16 mouse cellular contexts compared by ENCODE assay signal in the genomic region with DNA sequence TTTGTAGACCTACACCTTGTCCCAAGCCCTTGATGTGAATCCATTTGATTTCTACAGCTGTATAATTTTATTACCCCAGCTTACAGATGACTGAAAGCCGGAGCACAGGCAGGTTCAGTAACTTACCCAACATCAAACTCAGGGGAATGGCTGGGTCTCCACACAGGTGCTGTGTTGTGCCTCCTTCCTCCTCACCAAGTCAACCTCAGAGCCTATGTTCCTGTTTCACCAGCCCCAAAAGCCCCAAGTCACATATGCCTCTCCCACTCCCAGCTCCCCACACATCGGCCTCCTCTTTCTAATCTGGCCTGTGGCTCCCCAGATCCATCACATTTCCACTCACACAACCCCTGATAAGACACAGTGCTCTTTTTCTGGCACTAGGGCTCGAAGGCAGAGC. TPM values are rescaled to one million over a fixed set of nuclear protein-coding genes. Genes with fewer than 3 reads are reported as not detected.
A peak's percentile ranks its signal among the peaks of the same experiment; 100 is the strongest.
DNase-seq lines count a peak whose midpoint lies in the region; ATAC-seq and TF ChIP-seq lines count a peak whose summit lies in the region.
"Had no signal": no experiment of that assay in that cellular context is flagged by ENCODE, and none has a peak within 500 bp of the region (broad histone marks: within the 10 kb centered on the region; RNA-seq: fewer than 3 reads in every experiment).

No protein-coding gene starts in this region.

- intact Hi-C loops in heart, postnatal 25 days (cut with DNase I), result loop anchor here (5.0 kb wide), 2 partner anchors 48 to 97 kb away; no protein-coding TSS in a partner anchor

- TF ChIP-seq CTCF in heart, postnatal 0 days (IDR thresholded peaks at IDR 0.05; ENCODE audit: low read depth), result no peak

- H3K27ac ChIP-seq in heart, postnatal 0 days (ENCODE audit: low read depth), result no peak overlapping the region
- H3K27ac ChIP-seq in midbrain, embryonic 13.5 days, result no peak overlapping the region
- no peak overlapping the region for H3K27ac ChIP-seq in midbrain, embryonic 10.5 days (replicated peaks)
- no peak overlapping the region for H3K27ac ChIP-seq in midbrain, embryonic 14.5 days (replicated peaks; ENCODE audit: low read depth, low read length)
- H3K27ac ChIP-seq: limb, embryonic 10.5 days; liver, embryonic 13.5 days; stomach, embryonic 15.5 days had no signal

- DNase-seq in heart, postnatal 0 days (ENCODE audit: low spot score), result no peak
- DNase-seq in heart, postnatal 25 days (ENCODE audit: low spot score), result no peak
- DNase-seq in midbrain, embryonic 10.5 days (ENCODE audit: low spot score), result no peak
- DNase-seq in midbrain, embryonic 14.5 days, result no peak
- DNase-seq in thymus, postnatal 4 days, result peak; percentile 51
- DNase-seq in kidney, adult 9 months, result no peak
- DNase-seq: cerebellum, adult 2 months; gastrocnemius, postnatal 10 days; kidney, postnatal 25 days; layer of hippocampus, postnatal 36 days; liver, embryonic 13.5 days; right cerebral cortex, postnatal 14 days had no signal

- peak overlapping the region; percentile 89 for H3K4me2 ChIP-seq in heart, postnatal 0 days (ENCODE audit: low read depth, low read length)
- 0 out of 2 replicates have a peak overlapping the region, but pooled peaks have one; percentile 82 for H3K4me2 ChIP-seq in midbrain, embryonic 13.5 days (replicated peaks)
- H3K4me2 ChIP-seq in midbrain, embryonic 14.5 days (ENCODE audit: low read length), result peak overlapping the region; percentile 77; the same call in 1 of the 2 replicates

- no peak overlapping the region for H3K9ac ChIP-seq in heart, postnatal 0 days (replicated peaks; ENCODE audit: low read depth, low read length)
- H3K9ac ChIP-seq in midbrain, embryonic 13.5 days (replicated peaks), result no peak overlapping the region
- no peak overlapping the region for H3K9ac ChIP-seq in midbrain, embryonic 14.5 days (replicated peaks; ENCODE audit: low read length)
- H3K9ac ChIP-seq: liver, embryonic 13.5 days; stomach, embryonic 15.5 days had no signal

- ATAC-seq in heart, postnatal 0 days (ENCODE audit: insufficient read depth, low read depth), result no peak
- no peak for ATAC-seq in midbrain, embryonic 13.5 days
- ATAC-seq in midbrain, embryonic 14.5 days (ENCODE audit: low FRiP score, low TSS enrichment), result no peak

- WGBS in heart, postnatal 0 days, result 40% methylated on average over 3 of the region's 3 CpGs
- WGBS in midbrain, embryonic 13.5 days, result 93% methylated on average over 3 of the region's 3 CpGs
- WGBS in midbrain, embryonic 10.5 days, result 90% methylated on average over 3 of the region's 3 CpGs
- 91% methylated on average over 3 of the region's 3 CpGs for WGBS in midbrain, embryonic 14.5 days

- no peak for TF ChIP-seq EP300 in heart, postnatal 0 days (IDR thresholded peaks at IDR 0.05; ENCODE audit: low read depth)

- peaks cover 21% of the 10 kb centered on the region; the same call in 1 of the 2 replicates for H3K4me1 ChIP-seq in heart, postnatal 0 days (ENCODE audit: control insufficient read depth, insufficient read depth)
- H3K4me1 ChIP-seq in midbrain, embryonic 13.5 days (replicated peaks), result peaks cover 20% of the 10 kb centered on the region
- H3K4me1 ChIP-seq in midbrain, embryonic 10.5 days, result peaks cover 27% of the 10 kb centered on the region
- H3K4me1 ChIP-seq in midbrain, embryonic 14.5 days (ENCODE audit: control insufficient read depth, insufficient read depth, low read length), result peaks cover 7% of the 10 kb centered on the region

- peak overlapping the region; percentile 90; the same call in 1 of the 2 replicates for H3K4me3 ChIP-seq in heart, postnatal 0 days (ENCODE audit: low read depth, low read length)
- H3K4me3 ChIP-seq in midbrain, embryonic 13.5 days (replicated peaks), result no peak overlapping the region
- H3K4me3 ChIP-seq in midbrain, embryonic 10.5 days, result no peak overlapping the region
- H3K4me3 ChIP-seq in midbrain, embryonic 14.5 days (replicated peaks; ENCODE audit: low read depth, low read length), result no peak overlapping the region
- H3K4me3 ChIP-seq: erythroblast, embryonic 14.5 days; liver, embryonic 13.5 days; stomach, embryonic 15.5 days had no signal

- H3K27me3 ChIP-seq in heart, postnatal 0 days (ENCODE audit: control insufficient read depth, insufficient read depth, low read length), result no peaks in the 10 kb centered on the region
- H3K27me3 ChIP-seq in midbrain, embryonic 13.5 days, result peaks cover 10% of the 10 kb centered on the region; the same call in 1 of the 2 replicates
- H3K27me3 ChIP-seq in midbrain, embryonic 10.5 days (ENCODE audit: low read depth, poor library complexity, severe bottlenecking), result peaks cover 11% of the 10 kb centered on the region
- no peaks in the 10 kb centered on the region for H3K27me3 ChIP-seq in midbrain, embryonic 14.5 days (ENCODE audit: control insufficient read depth, insufficient read depth, low read length)
- H3K27me3 ChIP-seq: stomach, embryonic 15.5 days had no signal

- no peaks in the 10 kb centered on the region for H3K9me3 ChIP-seq in heart, postnatal 0 days (replicated peaks; ENCODE audit: control insufficient read depth, low read length)
- no peaks in the 10 kb centered on the region for H3K9me3 ChIP-seq in midbrain, embryonic 13.5 days
- no peaks in the 10 kb centered on the region for H3K9me3 ChIP-seq in midbrain, embryonic 10.5 days (replicated peaks)
- no peaks in the 10 kb centered on the region for H3K9me3 ChIP-seq in midbrain, embryonic 14.5 days (ENCODE audit: control insufficient read depth, low read length)
- H3K9me3 ChIP-seq: limb, embryonic 10.5 days; liver, embryonic 13.5 days; stomach, embryonic 15.5 days had no signal

- no peaks in the 10 kb centered on the region; the same call in 1 of the 2 replicates for H3K36me3 ChIP-seq in heart, postnatal 0 days (replicated peaks; ENCODE audit: control insufficient read depth, insufficient read depth, low read length)
- H3K36me3 ChIP-seq in midbrain, embryonic 13.5 days, result no peaks in the 10 kb centered on the region
- H3K36me3 ChIP-seq in midbrain, embryonic 10.5 days, result no peaks in the 10 kb centered on the region; the same call in 1 of the 2 replicates
- no peaks in the 10 kb centered on the region for H3K36me3 ChIP-seq in midbrain, embryonic 14.5 days (ENCODE audit: control insufficient read depth, insufficient read depth, low read length)
- H3K36me3 ChIP-seq: liver, embryonic 13.5 days; stomach, embryonic 15.5 days had no signal

RNA-seq across cellular contexts. Expression of gene Rras2, which starts 2.6 kb away (rescaled TPM):
- 72.8 and 137 TPM in 2 replicates for total RNA-seq in heart, postnatal 0 days (2014; rRNA removed; ENCODE audit: low replicate concordance)
- 37.4 and 39.4 TPM in 2 replicates for polyA plus RNA-seq in heart, postnatal 0 days (2015; fragmentation: Nextera tagmentation; extraction: Ambion mirVana)
- 10 to 100 TPM; 48.2 to 50.2 TPM for total RNA-seq in heart, postnatal 25 days (2021)
- 18.6 and 21.6 TPM in 2 replicates for polyA plus RNA-seq in midbrain, embryonic 13.5 days (2015; fragmentation: Nextera tagmentation; extraction: Ambion mirVana)
- polyA plus RNA-seq in midbrain, embryonic 10.5 days (2016; fragmentation: Nextera tagmentation; extraction: Ambion mirVana), result 24.9 and 27.2 TPM in 2 replicates
- 18.2 and 23.9 TPM in 2 replicates for polyA plus RNA-seq in midbrain, embryonic 14.5 days (2014; fragmentation: Nextera tagmentation; extraction: Ambion mirVana)
- polyA plus RNA-seq: erythroblast, embryonic 14.5 days had no signal
